Mouse (Mus musculus) CH12.LX (cell line): ENCODE results near the gene Ston2. TPM values are rescaled to one million over a fixed set of nuclear protein-coding genes. Genes with fewer than 3 reads are reported as not detected.
"Not testable (repeated sequence)": the region's sequence is repeated elsewhere in the genome, so short reads cannot be mapped to it uniquely, and the experiment has no call there.

Experiments
- DNase-seq: peaks from one replicate; pipeline ENCODE4 v3.0.0-alpha.2; 2013; ENCODE audit errors: extremely low read depth
- H3K27ac ChIP-seq: 2 replicates; pipeline ENCODE4 v1.5.1; 2012; ENCODE audit warnings: low read depth, mild to moderate bottlenecking, control low read depth, moderate library complexity; ENCODE audit not compliant: insufficient read depth
- H3K27me3 ChIP-seq: replicated peaks from 2 replicates; pipeline ENCODE3; 2012; ENCODE audit warnings: inconsistent platforms
- H3K36me3 ChIP-seq, 2 experiments: replicated peaks in 1 of 2; 2 replicates each; pipeline versions ENCODE3 to v1.6.1; 2012; ENCODE audit warnings: inconsistent platforms in 1 of 2, low read length in 1 of 2, mild to moderate bottlenecking in 1 of 2, mixed read lengths in 1 of 2, moderate library complexity in 1 of 2; ENCODE audit not compliant: control insufficient read depth in 1 of 2, insufficient read depth in 1 of 2
- H3K4me1 ChIP-seq, 2 experiments: 2 replicates each; pipeline ENCODE4 v1.6.1; 2012; ENCODE audit warnings: inconsistent platforms in 1 of 2, moderate library complexity in 1 of 2; ENCODE audit not compliant: insufficient read depth in 2 of 2, control insufficient read depth in 1 of 2
- H3K4me2 ChIP-seq: 2 replicates; pipeline ENCODE4 v1.6.1; 2012; ENCODE audit warnings: low read depth, mild to moderate bottlenecking, control low read depth; ENCODE audit not compliant: poor library complexity, insufficient read depth, severe bottlenecking
- H3K4me3 ChIP-seq, 3 experiments: fragments of 150-350 bp in 1 of 3; sonication (generic) in 1 of 3; replicated peaks in 1 of 3; 2 replicates each; pipeline versions ENCODE3 to v1.5.1; 2011 to 2012; ENCODE audit warnings: low read depth in 2 of 3, low read length in 2 of 3, mild to moderate bottlenecking in 2 of 3, moderate library complexity in 2 of 3, control low read depth in 1 of 3, improper control_type of control experiment in 1 of 3, inconsistent platforms in 1 of 3, mixed read lengths in 1 of 3; ENCODE audit not compliant: poor library complexity in 1 of 3
- H3K79me2 ChIP-seq: replicated peaks from 2 replicates; pipeline ENCODE4 v1.6.1; 2012; ENCODE audit warnings: mild to moderate bottlenecking, moderate library complexity; ENCODE audit not compliant: control insufficient read depth, poor library complexity, insufficient read depth, severe bottlenecking; ENCODE audit errors: extremely low read depth
- H3K9ac ChIP-seq: 2 replicates; pipeline ENCODE4 v1.6.1; 2012; ENCODE audit warnings: low read depth, mild to moderate bottlenecking, control low read depth, moderate library complexity; ENCODE audit not compliant: insufficient read depth
- H3K9me3 ChIP-seq: replicated peaks from 2 replicates; pipeline ENCODE3; 2012; ENCODE audit warnings: low read length, inconsistent platforms, mixed read lengths
- BHLHE40 ChIP-seq: IDR thresholded peaks from 2 replicates; pipeline ENCODE4 v1.6.1; 2011; ENCODE audit warnings: mild to moderate bottlenecking, low read depth, low read length, improper control_type of control experiment
- ETS1 ChIP-seq: conservative IDR thresholded peaks from 2 replicates; pipeline ENCODE4 v1.6.1; 2012; ENCODE audit warnings: low read depth, mild to moderate bottlenecking, inconsistent platforms, low read length, improper control_type of control experiment, moderate library complexity
- JUN ChIP-seq: IDR thresholded peaks from 2 replicates; pipeline ENCODE4 v1.6.1; 2011; ENCODE audit warnings: low read depth, mild to moderate bottlenecking, low read length, improper control_type of control experiment, moderate library complexity; ENCODE audit not compliant: insufficient read depth
- MAFK ChIP-seq: IDR thresholded peaks from 2 replicates; pipeline ENCODE4 v1.6.1; 2011; ENCODE audit warnings: low read length, improper control_type of control experiment; ENCODE audit not compliant: insufficient replicate concordance
- MEF2A ChIP-seq: IDR thresholded peaks from 2 replicates; pipeline ENCODE4 v1.6.1; 2014; ENCODE audit warnings: low read depth, mild to moderate bottlenecking, inconsistent platforms, low read length, improper control_type of control experiment, borderline replicate concordance
- MYC ChIP-seq: IDR thresholded peaks from 2 replicates; pipeline ENCODE4 v1.6.1; 2011; ENCODE audit warnings: low read depth, mild to moderate bottlenecking, improper control_type of control experiment, low read length
- NELFE ChIP-seq: IDR thresholded peaks from 2 replicates; pipeline ENCODE4 v1.6.1; 2011; ENCODE audit warnings: low read depth, low read length, improper control_type of control experiment
- POLR2AphosphoS2 ChIP-seq: IDR thresholded peaks from 2 replicates; pipeline ENCODE4 v1.6.1; 2011; ENCODE audit warnings: low read depth, low read length, improper control_type of control experiment
- RAD21 ChIP-seq: IDR thresholded peaks from 2 replicates; pipeline ENCODE4 v1.6.1; 2011; ENCODE audit warnings: low read depth, mild to moderate bottlenecking, low read length, improper control_type of control experiment, moderate library complexity
- SIN3A ChIP-seq: IDR thresholded peaks from 2 replicates; pipeline ENCODE4 v1.6.1; 2012; ENCODE audit warnings: low read length, improper control_type of control experiment, inconsistent platforms
- SMC3 ChIP-seq: IDR thresholded peaks from 2 replicates; pipeline ENCODE4 v1.6.1; 2011; ENCODE audit warnings: low read depth, low read length, improper control_type of control experiment
- TBP ChIP-seq: conservative IDR thresholded peaks from 2 replicates; pipeline ENCODE4 v1.6.1; 2011; ENCODE audit warnings: low read depth, low read length, improper control_type of control experiment
- TCF12 ChIP-seq: IDR thresholded peaks from 2 replicates; pipeline ENCODE4 v1.6.1; 2014; ENCODE audit warnings: low read depth, mild to moderate bottlenecking, inconsistent platforms, low read length, improper control_type of control experiment
- UBTF ChIP-seq: IDR thresholded peaks from 2 replicates; pipeline ENCODE4 v1.6.1; 2012; ENCODE audit warnings: low read depth, mild to moderate bottlenecking, inconsistent platforms, low read length, improper control_type of control experiment, moderate library complexity
- USF1 ChIP-seq: IDR thresholded peaks from 2 replicates; pipeline ENCODE4 v1.6.1; 2014; ENCODE audit warnings: low read depth, mild to moderate bottlenecking, inconsistent platforms, low read length, improper control_type of control experiment
- USF2 ChIP-seq: conservative IDR thresholded peaks from 2 replicates; pipeline ENCODE4 v1.6.1; 2011; ENCODE audit warnings: low read depth, low read length, improper control_type of control experiment
- ZKSCAN1 ChIP-seq: IDR thresholded peaks from 2 replicates; pipeline ENCODE4 v1.6.1; 2012; ENCODE audit warnings: low read depth, inconsistent platforms, low read length, improper control_type of control experiment, borderline replicate concordance
- ZNF384 ChIP-seq: IDR thresholded peaks from 2 replicates; pipeline ENCODE4 v1.6.1; 2012; ENCODE audit warnings: low read depth, low read length, improper control_type of control experiment, inconsistent platforms
- dilution Hi-C: fragments of 300-500 bp; cut with MboI; formaldehyde crosslinking; loops from 2 replicates; pipeline ENCODE4 v1.14.3; 2020; ENCODE audit warnings: low sequenced_read_pairs; ENCODE audit not compliant: extremely low pct_unique_long_range_greater_than_20kb, extremely low pct_ligation_motif_present
- in situ Hi-C: fragments of 300-500 bp; cut with MboI; formaldehyde crosslinking; loops from 3 replicates; pipeline ENCODE4 v1.14.3; 2019; ENCODE audit warnings: low sequenced_read_pairs, low pct_ligation_motif_present, low pct_unique_long_range_greater_than_20kb, mixed read lengths
- polyA plus RNA-seq: library from polyadenylated mRNA; unstranded; fragments of >175 nt; gene quantifications from 2 replicates; pipeline ENCODE4 v1.2.1, GENCODE M21; 2012; ENCODE audit warnings: low read depth; ENCODE audit not compliant: insufficient read length
- total RNA-seq, 2 experiments: library from RNA; depleted of rRNA; stranded (reverse); fragments of 300-350 nt in 1 of 2; fragments of >200 nt in 1 of 2; gene quantifications; 2 replicates each; pipeline ENCODE4 v1.2.3; 2012 to 2014

Gene Ston2
- total and polyA plus RNA-seq, 3 experiments = 0.21 to 0.34 TPM; not detected in 1

DNA sequence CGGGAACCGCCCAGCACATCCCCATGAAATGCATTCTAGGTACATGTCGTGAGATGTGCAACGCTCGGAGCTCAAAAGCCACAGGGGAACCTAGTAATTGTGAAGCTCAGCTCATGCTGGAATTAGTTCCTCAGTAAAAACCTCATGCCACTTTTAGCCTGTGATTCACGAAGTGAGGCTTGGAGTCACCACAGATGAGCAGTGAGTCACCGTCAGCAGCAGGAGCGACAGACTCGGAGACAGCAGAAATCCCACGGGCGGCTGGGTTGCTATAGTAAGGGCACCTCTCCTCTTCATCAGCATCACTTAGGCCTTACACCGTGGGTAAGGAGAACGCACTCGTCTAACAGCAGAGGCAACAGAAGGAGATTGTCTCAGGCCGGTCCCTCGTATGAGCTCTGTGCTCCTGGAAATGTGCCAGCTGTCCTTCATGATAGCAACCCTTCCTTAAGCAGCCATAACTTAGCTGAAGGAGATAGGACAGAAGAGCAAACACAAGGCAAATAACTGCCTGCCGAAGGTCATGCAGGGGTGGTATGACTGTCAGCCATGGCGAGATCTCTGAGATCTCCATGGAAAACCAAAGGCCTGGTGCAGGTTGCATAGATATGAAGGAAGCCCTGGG lies 39.8 kb downstream of the Ston2 start:
- Histone ChIP-seq H3K27ac (no peak overlapping the region), H3K9ac (no peak overlapping the region), H3K27me3 (peaks cover 3% of the 10 kb centered on the region), H3K36me3 (no peaks in the 10 kb centered on the region), H3K4me1 (peaks cover 8% of the 10 kb centered on the region in 2 experiments), H3K9me3 (no peaks in the 10 kb centered on the region), H3K4me2 (no peak overlapping the region), H3K4me3 (no peak overlapping the region), H3K79me2 (no peaks in the 10 kb centered on the region)
- no peak for DNase-seq
- in situ Hi-C loops (no loop called here), dilution Hi-C loops (no loop called here)
- TF ChIP-seq UBTF (no peak), USF2 (no peak), BHLHE40 (no peak), TBP (no peak), POLR2AphosphoS2 (no peak), ETS1 (no peak), USF1 (no peak), MYC (no peak), ZNF384 (no peak), RAD21 (no peak), MEF2A (no peak), SIN3A (no peak), NELFE (no peak), JUN (no peak), TCF12 (no peak), SMC3 (no peak), MAFK (no peak), ZKSCAN1 (no peak)

DNA sequence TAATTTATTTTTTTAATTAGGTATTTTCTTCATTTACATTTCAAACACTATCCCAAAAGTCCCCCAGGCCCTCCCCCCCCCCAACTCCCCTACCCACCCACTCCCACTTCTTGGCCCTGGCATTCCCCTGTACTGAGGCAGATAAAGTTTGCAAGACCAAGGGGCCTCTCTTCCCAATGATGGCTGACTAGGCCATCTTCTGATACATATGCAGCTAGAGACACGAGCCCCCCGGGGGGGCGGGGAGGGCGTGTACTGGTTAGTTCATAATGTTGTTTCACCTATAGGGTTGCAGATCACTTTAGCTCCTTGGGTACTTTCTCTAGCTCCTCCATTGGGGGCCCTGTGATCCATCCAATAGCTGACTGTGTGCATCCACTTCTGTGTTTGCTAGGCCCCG lies 41.3 kb downstream of the Ston2 start:
- H3K27ac ChIP-seq, H3K36me3 ChIP-seq, H3K27me3 ChIP-seq, H3K79me2 ChIP-seq, H3K4me3 ChIP-seq, H3K9ac ChIP-seq, H3K9me3 ChIP-seq, dilution Hi-C loops, H3K4me2 ChIP-seq, DNase-seq, in situ Hi-C loops, H3K4me1 ChIP-seq: not testable (repeated sequence)
